Mouse (Mus musculus) midbrain, embryonic 14.5 days (tissue): ENCODE measurements at regions not wholly inside any gene's neighbourhood (a gene's known extent, or its start where the extent isn't known, plus 50 kb on each side); places are given as distances from the start of the nearest gene placed in this dataset.

Source experiments
- ATAC-seq: fragments of 200-750 bp; cut with Nextera tagmentation; 2 replicates; pipeline ENCODE4 v1.8.0; 2017; ENCODE audit warnings: moderate number of reproducible peaks, moderate library complexity; ENCODE audit not compliant: low FRiP score, low TSS enrichment
- DNase-seq: peaks from one replicate; pipeline ENCODE4 v3.0.0-alpha.2; 2015
- H3K27ac ChIP-seq: fragments of 300-500 bp; sonication (generic); replicated peaks from 2 replicates; pipeline ENCODE4 v1.5.1; 2014; ENCODE audit warnings: mild to moderate bottlenecking, low read depth, low read length, moderate library complexity
- H3K27me3 ChIP-seq: fragments of 300-500 bp; sonication (generic); 2 replicates; pipeline ENCODE4 v1.6.1; 2014; ENCODE audit warnings: low read length, control low read depth, mixed read lengths; ENCODE audit not compliant: control insufficient read depth, insufficient read depth
- H3K36me3 ChIP-seq: fragments of 300-500 bp; sonication (generic); 2 replicates; pipeline ENCODE4 v1.6.1; 2014; ENCODE audit warnings: low read length, control low read depth; ENCODE audit not compliant: control insufficient read depth, insufficient read depth
- H3K4me1 ChIP-seq: fragments of 300-500 bp; sonication (generic); 2 replicates; pipeline ENCODE4 v1.6.1; 2014; ENCODE audit warnings: mild to moderate bottlenecking, antibody characterized with exemption, low read length, control low read depth; ENCODE audit not compliant: control insufficient read depth, insufficient read depth
- H3K4me2 ChIP-seq: fragments of 300-500 bp; sonication (generic); 2 replicates; pipeline ENCODE4 v1.6.1; 2014; ENCODE audit warnings: mild to moderate bottlenecking, low read length, moderate library complexity
- H3K4me3 ChIP-seq: fragments of 300-500 bp; sonication (generic); replicated peaks from 2 replicates; pipeline ENCODE4 v1.5.1; 2014; ENCODE audit warnings: low read depth, low read length
- H3K9ac ChIP-seq: fragments of 300-500 bp; sonication (generic); replicated peaks from 2 replicates; pipeline ENCODE4 v1.6.1; 2014; ENCODE audit warnings: mild to moderate bottlenecking, low read length, moderate library complexity
- H3K9me3 ChIP-seq: fragments of 300-500 bp; sonication (generic); 2 replicates; pipeline ENCODE4 v1.6.1; 2016; ENCODE audit warnings: low read length, control low read depth, mixed read lengths; ENCODE audit not compliant: control insufficient read depth
- WGBS: fragments of 180-500 bp; shearing (Covaris S2); extraction: QIAGEN DNeasy Blood & Tissue Kit; methylation state at CpG from one replicate; pipeline ENCODE4 v1.1.7; 2014; 5-methylcytosine and 5-hydroxymethylcytosine counted together

- WGBS = 76% methylated on average over 9 of the region's 9 CpGs
- H3K36me3 ChIP-seq = no peaks in the 10 kb centered on the region
- H3K27me3 ChIP-seq = no peaks in the 10 kb centered on the region
Observed at GRCm38 (mm10) chr8:91908731-91909353, 107.0 kb upstream of the Irx3 start.

GRCm38 (mm10) chr8:91907178-91907577 is 105.3 kb upstream of the Irx3 start:
- no peak overlapping the region for H3K4me3 ChIP-seq
- no peaks in the 10 kb centered on the region for H3K4me1 ChIP-seq
- no peaks in the 10 kb centered on the region for H3K9me3 ChIP-seq
- H3K4me2 ChIP-seq = no peak overlapping the region
- ATAC-seq = no peak
- no peak for DNase-seq
- 90% methylated on average over 8 of the region's 8 CpGs for whole genome bisulfite sequencing
- H3K27me3 ChIP-seq = no peaks in the 10 kb centered on the region
- H3K9ac ChIP-seq = no peak overlapping the region
- no peaks in the 10 kb centered on the region for H3K36me3 ChIP-seq
- H3K27ac ChIP-seq = no peak overlapping the region

More at GRCm38 (mm10) chr8:91908731-91909353, 107.0 kb upstream of the Irx3 start:
- no peaks in the 10 kb centered on the region for H3K4me1 ChIP-seq
- no peak overlapping the region for H3K27ac ChIP-seq
- ATAC-seq (no peak), DNase-seq (no peak)
- H3K9ac ChIP-seq = no peak overlapping the region
- no peak overlapping the region for H3K4me3 ChIP-seq
- no peaks in the 10 kb centered on the region for H3K9me3 ChIP-seq
- H3K4me2 ChIP-seq = no peak overlapping the region

GRCm38 (mm10) chr8:91901525-91902281 is 99.8 kb upstream of the Irx3 start:
- H3K4me3 ChIP-seq = no peak overlapping the region
- H3K9ac ChIP-seq = no peak overlapping the region
- H3K4me1 ChIP-seq = no peaks in the 10 kb centered on the region
- DNase-seq (no peak), ATAC-seq (no peak)
- no peaks in the 10 kb centered on the region for H3K36me3 ChIP-seq
- WGBS = 83% methylated on average over 10 of the region's 10 CpGs
- H3K4me2 ChIP-seq = no peak overlapping the region
- H3K27ac ChIP-seq = no peak overlapping the region
- no peaks in the 10 kb centered on the region for H3K9me3 ChIP-seq
- no peaks in the 10 kb centered on the region for H3K27me3 ChIP-seq

GRCm38 (mm10) chr8:91899747-91900146 is 97.9 kb upstream of the Irx3 start:
- ATAC-seq (no peak), DNase-seq (peak; percentile 24)
- H3K36me3 ChIP-seq = no peaks in the 10 kb centered on the region
- no peak overlapping the region for H3K4me3 ChIP-seq
- 0 out of 2 replicates have a peak, but pooled peaks cover 3% of the 10 kb centered on the region for H3K27me3 ChIP-seq
- H3K27ac ChIP-seq = no peak overlapping the region
- H3K4me1 ChIP-seq = no peaks in the 10 kb centered on the region
- H3K9ac ChIP-seq = no peak overlapping the region
- 84% methylated on average over 7 of the region's 7 CpGs for WGBS
- no peak overlapping the region for H3K4me2 ChIP-seq
- no peaks in the 10 kb centered on the region for H3K9me3 ChIP-seq

- Histone ChIP-seq H3K27me3 (0 out of 2 replicates have a peak, but pooled peaks cover 3% of the 10 kb centered on the region), H3K36me3 (no peaks in the 10 kb centered on the region), H3K9me3 (no peaks in the 10 kb centered on the region), H3K4me3 (no peak overlapping the region), H3K4me1 (no peaks in the 10 kb centered on the region), H3K27ac (no peak overlapping the region), H3K4me2 (no peak overlapping the region), H3K9ac (no peak overlapping the region)
- no peak for ATAC-seq
- DNase-seq = no peak
- 84% methylated on average over 7 of the region's 7 CpGs for WGBS
Observed at GRCm38 (mm10) chr8:91897381-91897780, 95.5 kb upstream of the Irx3 start.

GRCm38 (mm10) chr8:91895987-91896386 is 94.1 kb upstream of the Irx3 start:
- Histone ChIP-seq H3K4me3 (no peak overlapping the region), H3K27ac (no peak overlapping the region), H3K9ac (no peak overlapping the region), H3K27me3 (0 out of 2 replicates have a peak, but pooled peaks cover 3% of the 10 kb centered on the region), H3K4me1 (no peaks in the 10 kb centered on the region), H3K9me3 (no peaks in the 10 kb centered on the region), H3K4me2 (no peak overlapping the region), H3K36me3 (no peaks in the 10 kb centered on the region)
- DNase-seq (no peak), ATAC-seq (no peak)
- 74% methylated on average over 6 of the region's 6 CpGs for WGBS

GRCm38 (mm10) chr8:91884862-91885261 is 83.0 kb upstream of the Irx3 start:
- no peaks in the 10 kb centered on the region for H3K36me3 ChIP-seq
- no peak overlapping the region for H3K4me2 ChIP-seq
- H3K9me3 ChIP-seq = no peaks in the 10 kb centered on the region
- H3K27me3 ChIP-seq = no peaks in the 10 kb centered on the region
- no peak overlapping the region for H3K9ac ChIP-seq
- no peak for ATAC-seq
- no peak overlapping the region for H3K4me3 ChIP-seq
- no peak for DNase-seq
- peaks cover 12% of the 10 kb centered on the region for H3K4me1 ChIP-seq
- H3K27ac ChIP-seq = no peak overlapping the region
- WGBS = 88% methylated on average over 2 of the region's 2 CpGs

- Histone ChIP-seq H3K36me3 (no peaks in the 10 kb centered on the region), H3K4me3 (no peak overlapping the region), H3K27ac (no peak overlapping the region), H3K4me1 (peaks cover 12% of the 10 kb centered on the region), H3K9ac (no peak overlapping the region), H3K9me3 (no peaks in the 10 kb centered on the region), H3K4me2 (no peak overlapping the region), H3K27me3 (no peaks in the 10 kb centered on the region)
- no peak for ATAC-seq
- 78% methylated on average over 3 of the region's 3 CpGs for WGBS
- no peak for DNase-seq
Observed at GRCm38 (mm10) chr8:91884325-91884724, 82.5 kb upstream of the Irx3 start.

- Histone ChIP-seq H3K27me3 (no peaks in the 10 kb centered on the region), H3K9me3 (no peaks in the 10 kb centered on the region), H3K27ac (no peak overlapping the region), H3K9ac (no peak overlapping the region), H3K4me1 (peaks cover 12% of the 10 kb centered on the region), H3K4me2 (no peak overlapping the region), H3K4me3 (no peak overlapping the region), H3K36me3 (no peaks in the 10 kb centered on the region)
- no peak for ATAC-seq
- DNase-seq = no peak
- 74% methylated on average over 4 of the region's 4 CpGs for WGBS
Observed at GRCm38 (mm10) chr8:91883012-91883411, 81.1 kb upstream of the Irx3 start.
